Mouse (Mus musculus): ENCODE measurements at regions not wholly inside any gene's neighbourhood (a gene's known extent, or its start where the extent isn't known, plus 50 kb on each side); places are given as distances from the start of the nearest gene placed in this dataset.

DNA sequence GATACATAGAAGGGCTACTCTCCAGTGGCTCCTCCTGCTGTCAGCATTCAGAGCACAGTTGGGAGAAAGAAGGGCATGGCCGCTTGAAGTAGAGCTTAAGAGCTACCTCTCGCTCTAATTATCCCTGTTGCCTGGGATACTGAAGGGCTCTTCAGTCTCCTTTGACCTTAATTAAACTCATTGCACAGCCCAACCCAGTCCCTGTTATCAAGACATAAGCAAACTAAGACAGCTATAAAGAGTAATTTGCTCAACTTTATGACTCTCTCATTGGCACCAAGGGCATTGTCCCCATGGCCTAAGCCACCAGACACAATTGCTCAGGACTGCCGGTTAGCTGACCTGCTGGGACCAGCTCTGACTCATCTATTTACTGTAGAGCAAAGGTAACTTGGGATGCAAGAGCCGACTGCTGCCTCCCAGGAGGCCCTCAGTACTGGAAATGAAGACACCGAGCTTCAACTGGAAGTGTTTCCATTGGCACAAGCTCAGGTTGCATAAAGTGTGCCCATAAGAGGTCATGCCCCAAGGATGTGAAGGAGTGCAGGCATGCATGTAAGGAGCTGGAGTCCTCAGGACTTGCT, 219.3 kb upstream of the Ccdc122 start:
- no peak for TF ChIP-seq CTCF (conservative IDR thresholded peaks at IDR 0.05; ENCODE audit: low read length)
- no peak for TF ChIP-seq NANOG (IDR thresholded peaks at IDR 0.05; ENCODE audit: borderline replicate concordance, low read length)
- TF ChIP-seq POU5F1 (IDR thresholded peaks at IDR 0.05; ENCODE audit: borderline replicate concordance, low read length), result no peak

All from E14TG2a.4 (cell line).